Mouse (Mus musculus) E14TG2a.4 (cell line): Measurements from ENCODE around the gene Gm45713.

Experiments used
- H3K27me3 ChIP-seq: 2 replicates; pipeline ENCODE4 v1.6.1; 2014; ENCODE audit warnings: low read length, control low read depth; ENCODE audit not compliant: insufficient read depth
- H3K36me3 ChIP-seq: 2 replicates; pipeline ENCODE4 v1.6.1; 2014; ENCODE audit warnings: low read length, control low read depth; ENCODE audit not compliant: insufficient read depth
- H3K4me1 ChIP-seq: replicated peaks from 2 replicates; pipeline ENCODE4 v1.6.1; 2014; ENCODE audit warnings: low read depth, low read length, control low read depth
- H3K4me3 ChIP-seq: replicated peaks from 2 replicates; pipeline ENCODE4 v1.5.1; 2014; ENCODE audit warnings: mild to moderate bottlenecking, low read length
- H3K9me3 ChIP-seq: 2 replicates; pipeline ENCODE4 v1.6.1; 2014; ENCODE audit warnings: low read length, control low read depth
- CTCF ChIP-seq: conservative IDR thresholded peaks from 2 replicates; pipeline ENCODE4 v1.5.1; 2014; ENCODE audit warnings: low read length
- NANOG ChIP-seq: IDR thresholded peaks from 2 replicates; pipeline ENCODE4 v1.6.1; 2014; ENCODE audit warnings: borderline replicate concordance, low read length, mixed read lengths
- POU5F1 ChIP-seq: IDR thresholded peaks from 2 replicates; pipeline ENCODE4 v1.6.1; 2014; ENCODE audit warnings: low read length, borderline replicate concordance

Gm45713 gene

GRCm38 (mm10) chr7:45079856-45080255 lies 56.2 kb downstream of the Gm45713 start:
- Histone ChIP-seq H3K36me3 (peaks cover 54% of the 10 kb centered on the region), H3K4me1 (peaks cover 74% of the 10 kb centered on the region), H3K9me3 (no peaks in the 10 kb centered on the region), H3K4me3 (no peak overlapping the region), H3K27me3 (no peaks in the 10 kb centered on the region)
- TF ChIP-seq POU5F1 (no peak), CTCF (peak; percentile 78), NANOG (no peak)

- H3K27me3 ChIP-seq, result no peaks in the 10 kb centered on the region
- H3K4me1 ChIP-seq, result peaks cover 75% of the 10 kb centered on the region
- H3K9me3 ChIP-seq, result no peaks in the 10 kb centered on the region
- H3K4me3 ChIP-seq, result no peak overlapping the region
- peaks cover 56% of the 10 kb centered on the region for H3K36me3 ChIP-seq
- TF ChIP-seq CTCF (peak; percentile 58), NANOG (no peak)
These were observed 57.5 kb downstream of the Gm45713 start for GRCm38 (mm10) chr7:45078513-45078912.

GRCm38 (mm10) chr7:45077829-45078228 lies 58.2 kb downstream of the Gm45713 start:
- H3K9me3 ChIP-seq, result no peaks in the 10 kb centered on the region
- peaks cover 54% of the 10 kb centered on the region for H3K36me3 ChIP-seq
- H3K4me3 ChIP-seq, result no peak overlapping the region
- peaks cover 75% of the 10 kb centered on the region for H3K4me1 ChIP-seq
- no peaks in the 10 kb centered on the region for H3K27me3 ChIP-seq
- TF ChIP-seq POU5F1 (no peak), NANOG (no peak), CTCF (no peak)

DNA sequence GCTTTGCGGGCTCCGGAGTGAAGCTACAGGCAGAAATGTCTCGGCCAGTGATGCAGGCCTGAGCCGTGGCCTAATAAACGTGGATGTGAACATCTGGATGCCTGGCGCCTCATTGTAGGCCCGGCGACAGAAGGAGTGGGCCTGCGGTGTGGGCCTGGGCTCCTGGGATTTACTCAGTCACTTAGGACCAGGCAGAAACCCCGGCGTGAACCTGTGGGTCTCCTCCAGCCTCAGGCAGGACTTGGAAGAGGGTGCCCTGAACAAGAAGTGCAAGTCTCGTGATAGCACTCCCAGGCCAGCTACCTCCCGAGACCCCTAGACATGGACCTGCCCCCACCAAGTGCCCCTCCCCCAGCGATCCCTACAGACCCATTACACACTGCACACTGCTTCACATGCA lies 58.7 kb downstream of the Gm45713 start:
- Histone ChIP-seq H3K27me3 (no peaks in the 10 kb centered on the region), H3K36me3 (peaks cover 53% of the 10 kb centered on the region), H3K4me1 (peaks cover 74% of the 10 kb centered on the region), H3K4me3 (peak overlapping the region; percentile 64; the same call in 1 of the 2 replicates), H3K9me3 (no peaks in the 10 kb centered on the region)
- no peak for TF ChIP-seq NANOG
- no peak for TF ChIP-seq POU5F1
- TF ChIP-seq CTCF, result no peak

DNA sequence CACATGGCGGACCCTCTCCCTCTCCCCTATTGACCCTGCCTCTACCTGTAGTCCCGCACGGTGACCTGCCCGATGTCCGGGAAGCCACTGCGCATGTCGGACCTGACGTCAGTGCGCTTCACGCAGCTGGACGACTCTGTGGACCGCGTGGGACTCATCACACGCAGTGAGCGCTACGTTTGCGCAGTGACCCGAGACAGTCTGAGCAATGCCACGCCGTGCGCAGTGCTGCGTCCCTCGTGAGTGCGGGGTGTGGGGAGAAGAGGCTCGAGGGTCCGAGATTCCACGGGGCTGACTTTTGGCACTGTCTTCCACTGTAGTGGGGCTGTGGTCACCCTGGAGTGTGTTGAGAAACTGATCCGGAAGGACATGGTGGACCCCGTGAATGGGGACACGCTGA lies 59.5 kb downstream of the Gm45713 start:
- Histone ChIP-seq H3K36me3 (peaks cover 53% of the 10 kb centered on the region), H3K9me3 (no peaks in the 10 kb centered on the region), H3K27me3 (no peaks in the 10 kb centered on the region), H3K4me1 (peaks cover 76% of the 10 kb centered on the region), H3K4me3 (peak overlapping the region; percentile 64)
- no peak for TF ChIP-seq NANOG
- TF ChIP-seq CTCF, result no peak
- no peak for TF ChIP-seq POU5F1
